Mouse (Mus musculus): ENCODE results near the gene Atp2b4. TPM values are rescaled to one million over a fixed set of nuclear protein-coding genes. Genes with fewer than 3 reads are reported as not detected.

The Atp2b4 gene
- polyA plus RNA-seq, 1 experiment from 2014 or later, result 24.5 TPM

DNA sequence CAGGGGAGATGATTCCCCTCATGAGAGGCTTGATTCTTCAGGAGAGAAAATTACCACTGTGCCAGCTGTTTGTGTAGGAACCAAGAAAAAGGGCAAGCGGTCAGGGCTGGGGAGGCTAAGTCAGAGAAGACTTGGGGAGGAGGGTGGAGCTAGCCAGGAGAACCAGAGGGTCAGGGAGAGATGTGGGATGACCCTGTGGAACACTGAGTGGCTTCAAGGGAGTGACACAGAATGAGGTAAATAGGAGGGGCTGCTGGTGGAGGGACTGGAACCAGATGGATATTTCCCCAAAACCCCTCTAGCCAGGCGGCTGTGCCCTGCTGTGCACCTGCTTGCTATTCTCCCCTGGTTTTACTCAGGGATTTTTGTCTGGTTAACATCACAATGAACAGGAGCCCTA, 24.3 kb upstream of the Atp2b4 start:
- no peaks in the 10 kb centered on the region for H3K9me3 ChIP-seq (replicated peaks)
- H3K4me3 ChIP-seq, result no peak overlapping the region
- H3K27ac ChIP-seq (ENCODE audit: poor library complexity, severe bottlenecking), result peak overlapping the region; percentile 44
- no peaks in the 10 kb centered on the region; the same call in 1 of the 2 replicates for H3K27me3 ChIP-seq (replicated peaks)
- H3K4me2 ChIP-seq, result no peak overlapping the region
- H3K9ac ChIP-seq, result no peak overlapping the region
- H3K36me3 ChIP-seq, result no peaks in the 10 kb centered on the region
- 0 out of 2 replicates have a peak, but pooled peaks have one; percentile 12 for ATAC-seq (ENCODE audit: insufficient number of reproducible peaks, low FRiP score)
- peaks cover 47% of the 10 kb centered on the region for H3K4me1 ChIP-seq (replicated peaks)
- WGBS, result 60% methylated on average over 2 of the region's 2 CpGs

DNA sequence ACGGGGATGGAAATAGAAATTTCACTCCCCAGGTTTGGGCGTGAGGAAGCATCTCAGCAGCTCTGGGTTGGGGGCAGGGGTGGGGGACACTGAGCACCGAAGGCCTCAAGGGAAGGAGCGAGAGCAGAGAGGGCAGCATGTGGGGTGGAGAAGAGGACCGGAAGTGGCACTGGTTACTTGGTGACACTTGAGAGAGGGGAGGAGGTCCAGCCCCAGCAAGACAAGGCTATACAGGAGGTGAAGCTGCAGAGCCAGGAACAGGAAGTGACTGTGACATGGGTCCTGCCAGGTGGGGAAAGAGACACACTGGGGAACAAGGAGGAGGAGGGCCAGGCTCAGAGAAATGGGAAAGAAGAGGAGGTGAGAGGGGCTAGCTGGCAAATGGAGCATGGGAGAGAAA, 20.3 kb upstream of the Atp2b4 start:
- 30% methylated on average over 5 of the region's 5 CpGs for WGBS
- H3K9me3 ChIP-seq (replicated peaks), result no peaks in the 10 kb centered on the region
- no peak overlapping the region for H3K9ac ChIP-seq
- no peak overlapping the region for H3K4me2 ChIP-seq
- H3K27ac ChIP-seq (ENCODE audit: poor library complexity, severe bottlenecking), result no peak overlapping the region
- no peak for ATAC-seq (ENCODE audit: insufficient number of reproducible peaks, low FRiP score)
- H3K36me3 ChIP-seq, result no peaks in the 10 kb centered on the region
- peaks cover 46% of the 10 kb centered on the region for H3K4me1 ChIP-seq (replicated peaks)
- no peak overlapping the region for H3K4me3 ChIP-seq
- 0 out of 2 replicates have a peak, but pooled peaks cover 4% of the 10 kb centered on the region for H3K27me3 ChIP-seq (replicated peaks)

DNA sequence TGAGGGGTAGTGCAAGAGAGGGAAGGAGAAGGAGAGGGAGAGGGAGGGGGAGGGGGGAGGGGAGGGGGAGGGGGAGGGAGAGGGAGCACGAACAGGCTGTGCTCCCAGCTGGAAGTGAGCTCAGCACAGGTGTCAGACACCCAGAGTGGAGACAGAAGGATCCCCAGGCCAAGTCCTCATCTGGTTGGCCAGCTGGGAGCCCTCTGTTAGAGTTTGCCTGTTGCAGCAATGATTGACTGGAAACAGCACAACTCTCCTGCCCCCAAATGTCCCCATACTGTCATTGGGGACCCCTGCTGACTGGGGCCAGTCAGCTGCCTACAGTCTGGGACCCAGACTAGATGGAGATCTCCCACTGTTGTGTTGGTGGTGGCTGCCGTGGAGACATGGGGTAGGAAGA, 19.3 kb upstream of the Atp2b4 start:
- ATAC-seq (ENCODE audit: insufficient number of reproducible peaks, low FRiP score), result no peak
- no peak overlapping the region for H3K27ac ChIP-seq (ENCODE audit: poor library complexity, severe bottlenecking)
- H3K9me3 ChIP-seq (replicated peaks), result no peaks in the 10 kb centered on the region
- H3K4me3 ChIP-seq, result no peak overlapping the region
- peaks cover 45% of the 10 kb centered on the region for H3K4me1 ChIP-seq (replicated peaks)
- WGBS, result 31% methylated on average over 2 of the region's 2 CpGs
- no peaks in the 10 kb centered on the region for H3K36me3 ChIP-seq
- H3K4me2 ChIP-seq, result no peak overlapping the region
- 0 out of 2 replicates have a peak, but pooled peaks cover 4% of the 10 kb centered on the region for H3K27me3 ChIP-seq (replicated peaks)
- H3K9ac ChIP-seq, result no peak overlapping the region

DNA sequence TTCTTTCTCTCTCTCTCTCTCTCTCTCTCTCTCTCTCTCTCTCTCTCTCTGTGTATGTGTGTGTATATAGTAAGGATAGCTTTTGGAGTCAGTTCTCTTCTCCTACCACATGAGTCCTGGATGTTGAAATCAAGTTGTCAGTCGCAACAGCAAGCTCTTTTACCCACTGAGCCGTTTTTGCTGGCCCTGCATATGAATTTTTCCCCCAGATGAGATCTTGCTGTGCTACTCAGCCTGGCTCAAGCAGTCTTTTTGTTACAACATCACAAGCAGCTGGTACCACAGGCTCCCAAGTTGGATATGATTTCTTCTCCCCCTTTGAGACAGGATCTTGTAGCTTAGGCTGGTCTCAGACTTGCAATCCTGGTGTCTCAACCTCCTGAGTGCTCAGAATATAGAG, 17.7 kb upstream of the Atp2b4 start:
- H3K27ac ChIP-seq (ENCODE audit: poor library complexity, severe bottlenecking), result no peak overlapping the region
- WGBS, result 79% methylated on average over 2 of the region's 2 CpGs
- H3K4me1 ChIP-seq (replicated peaks), result peaks cover 37% of the 10 kb centered on the region
- no peak overlapping the region for H3K4me2 ChIP-seq
- no peak overlapping the region for H3K4me3 ChIP-seq
- H3K27me3 ChIP-seq (replicated peaks), result 0 out of 2 replicates have a peak, but pooled peaks cover 4% of the 10 kb centered on the region
- no peak overlapping the region for H3K9ac ChIP-seq
- ATAC-seq (ENCODE audit: insufficient number of reproducible peaks, low FRiP score), result no peak
- no peaks in the 10 kb centered on the region for H3K9me3 ChIP-seq (replicated peaks)
- no peaks in the 10 kb centered on the region for H3K36me3 ChIP-seq

DNA sequence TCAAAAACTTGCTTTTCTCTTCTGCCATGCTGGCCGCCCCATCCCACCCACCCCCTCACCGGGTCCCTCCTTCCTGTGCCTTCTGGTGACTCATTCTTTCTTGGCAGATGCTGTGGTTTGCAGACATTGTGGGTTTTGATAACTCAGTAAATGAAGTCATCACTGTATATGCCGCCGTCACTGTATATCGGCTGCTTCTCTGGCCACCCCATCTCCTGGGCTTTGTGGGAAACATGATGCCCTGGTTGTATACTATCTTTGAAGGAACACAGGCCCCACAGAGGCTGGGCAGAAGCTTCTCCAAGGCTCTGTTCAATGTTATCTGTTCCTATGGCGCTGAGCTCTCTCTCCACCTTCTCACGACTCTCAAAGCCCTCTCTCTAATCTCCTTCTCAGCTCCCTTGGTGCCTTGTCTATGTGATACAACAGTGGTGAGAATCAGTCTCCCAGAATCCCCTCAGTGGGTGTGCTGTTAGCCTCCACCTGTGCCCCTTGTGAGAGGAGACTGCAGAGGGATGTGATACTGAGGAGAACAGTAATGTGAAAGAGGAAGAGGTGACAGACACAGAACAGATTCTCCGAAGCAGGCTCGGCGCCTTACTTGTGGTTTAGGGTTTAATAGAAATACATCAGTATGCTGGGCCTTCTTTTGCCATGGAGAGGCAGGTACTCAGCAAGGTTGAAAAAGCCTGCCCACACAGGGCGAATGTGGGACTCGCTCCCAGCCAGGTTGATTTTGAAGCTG, 15.1 kb upstream of the Atp2b4 start:
- ATAC-seq (ENCODE audit: insufficient number of reproducible peaks, low FRiP score), result peak; percentile 81
- WGBS, result 22% methylated on average over 12 of the region's 12 CpGs
- Histone ChIP-seq H3K9me3 (replicated peaks) (no peaks in the 10 kb centered on the region), H3K9ac (no peak overlapping the region), H3K27me3 (replicated peaks) (0 out of 2 replicates have a peak, but pooled peaks cover 4% of the 10 kb centered on the region), H3K4me2 (no peak overlapping the region), H3K27ac (ENCODE audit: poor library complexity, severe bottlenecking) (peak overlapping the region; percentile 17), H3K4me1 (replicated peaks) (peaks cover 24% of the 10 kb centered on the region), H3K36me3 (no peaks in the 10 kb centered on the region), H3K4me3 (no peak overlapping the region)

DNA sequence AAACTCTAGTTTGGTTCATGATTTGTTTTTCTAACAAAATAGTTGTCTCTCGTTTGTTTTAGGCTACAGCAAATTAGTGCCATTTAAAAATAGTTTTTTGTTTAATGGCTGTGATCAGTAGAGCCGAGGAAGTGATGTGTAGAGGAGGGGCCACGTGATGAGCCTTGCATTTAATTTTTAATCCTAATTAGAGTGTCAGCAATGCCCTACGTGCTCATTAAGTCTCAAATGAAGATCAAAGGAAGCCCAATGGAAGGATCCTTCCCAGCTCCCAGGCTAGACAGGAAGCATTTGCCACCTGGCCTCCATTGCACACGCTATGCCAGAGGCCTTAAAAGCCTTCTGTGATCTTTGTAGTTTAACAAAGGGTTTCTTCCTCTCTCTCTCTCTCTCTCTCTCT, 8.5 kb upstream of the Atp2b4 start:
- Histone ChIP-seq H3K4me3 (no peak overlapping the region), H3K4me2 (no peak overlapping the region), H3K9me3 (replicated peaks) (no peaks in the 10 kb centered on the region), H3K4me1 (replicated peaks) (no peaks in the 10 kb centered on the region), H3K36me3 (no peaks in the 10 kb centered on the region), H3K27me3 (replicated peaks) (peaks cover 3% of the 10 kb centered on the region; the same call in 1 of the 2 replicates), H3K27ac (ENCODE audit: poor library complexity, severe bottlenecking) (no peak overlapping the region), H3K9ac (no peak overlapping the region)
- ATAC-seq (ENCODE audit: insufficient number of reproducible peaks, low FRiP score), result no peak
- WGBS, result 74% methylated on average over 5 of the region's 5 CpGs

DNA sequence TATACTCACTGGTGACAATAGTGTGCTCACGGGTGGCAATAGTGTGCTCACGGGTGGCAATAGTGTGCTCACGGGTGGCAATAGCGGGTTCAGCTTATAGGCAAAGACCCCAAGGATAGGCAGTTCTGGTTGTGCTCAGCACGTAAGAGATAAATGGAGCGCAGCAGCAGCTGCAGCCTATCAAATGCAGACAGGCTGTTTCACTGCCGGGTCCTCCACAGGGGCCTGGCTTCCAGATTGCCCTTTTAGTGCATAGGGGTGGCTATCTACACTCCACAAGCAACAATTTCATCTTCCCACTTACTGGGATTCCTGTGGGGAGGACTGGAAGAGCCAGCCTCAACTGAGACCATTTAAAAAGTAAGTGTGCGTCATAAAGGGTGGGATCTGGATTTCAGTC, 7.2 kb upstream of the Atp2b4 start:
- no peaks in the 10 kb centered on the region for H3K9me3 ChIP-seq (replicated peaks)
- H3K27me3 ChIP-seq (replicated peaks), result peaks cover 3% of the 10 kb centered on the region; the same call in 1 of the 2 replicates
- no peak for ATAC-seq (ENCODE audit: insufficient number of reproducible peaks, low FRiP score)
- peaks cover 11% of the 10 kb centered on the region for H3K4me1 ChIP-seq (replicated peaks)
- no peak overlapping the region for H3K4me2 ChIP-seq
- no peak overlapping the region for H3K9ac ChIP-seq
- H3K4me3 ChIP-seq, result no peak overlapping the region
- 55% methylated on average over 8 of the region's 8 CpGs for WGBS
- no peaks in the 10 kb centered on the region for H3K36me3 ChIP-seq
- H3K27ac ChIP-seq (ENCODE audit: poor library complexity, severe bottlenecking), result no peak overlapping the region

DNA sequence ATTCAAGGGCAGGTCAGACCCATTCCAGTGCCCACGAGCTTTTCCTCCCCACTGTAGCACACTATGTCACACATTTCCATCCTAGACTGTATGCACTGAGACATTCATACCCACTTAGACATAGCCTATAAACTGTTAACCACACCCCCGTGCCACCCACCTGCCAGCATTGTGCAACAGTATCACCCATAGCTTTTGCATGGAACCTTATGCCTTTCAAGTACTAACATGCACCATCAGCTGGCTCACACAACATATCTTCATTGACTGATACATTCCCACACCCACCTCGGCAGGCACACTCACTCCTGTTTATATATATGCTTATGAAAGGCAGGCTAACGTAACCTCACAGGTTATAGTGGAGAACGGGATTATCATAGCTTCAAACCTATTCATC, 902 bp upstream of the Atp2b4 start:
- ATAC-seq (ENCODE audit: insufficient number of reproducible peaks, low FRiP score), result no peak
- Histone ChIP-seq H3K4me2 (no peak overlapping the region), H3K4me1 (replicated peaks) (peaks cover 51% of the 10 kb centered on the region), H3K9ac (no peak overlapping the region), H3K9me3 (replicated peaks) (no peaks in the 10 kb centered on the region), H3K27ac (ENCODE audit: poor library complexity, severe bottlenecking) (0 out of 2 replicates have a peak overlapping the region, but pooled peaks have one; percentile 82), H3K36me3 (no peaks in the 10 kb centered on the region), H3K4me3 (no peak overlapping the region), H3K27me3 (replicated peaks) (peaks cover 3% of the 10 kb centered on the region; the same call in 1 of the 2 replicates)
- 74% methylated on average over 5 of the region's 5 CpGs for WGBS

DNA sequence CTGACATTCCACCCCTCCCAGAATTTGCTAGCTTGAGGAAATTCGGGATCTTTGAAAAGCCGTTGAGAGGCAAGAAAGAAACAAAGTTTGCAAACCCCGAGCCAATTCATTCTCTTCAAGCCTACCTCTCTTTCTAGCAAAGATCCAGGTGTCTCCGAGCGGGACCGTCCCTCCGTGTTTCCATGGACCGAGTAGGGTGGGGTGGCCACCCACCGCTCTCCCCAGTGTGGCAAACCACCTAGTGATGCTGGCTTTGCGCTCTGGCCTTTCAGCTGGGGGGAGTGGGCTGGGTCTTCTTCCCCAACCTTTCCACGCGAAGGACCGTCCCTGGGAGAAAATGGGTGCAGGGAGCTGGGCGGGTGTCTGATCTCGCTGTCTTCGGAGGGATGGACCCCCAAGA, 329 bp downstream of the Atp2b4 start:
- H3K27me3 ChIP-seq (replicated peaks), result peaks cover 3% of the 10 kb centered on the region; the same call in 1 of the 2 replicates
- H3K4me2 ChIP-seq, result peak overlapping the region; percentile 87
- no peaks in the 10 kb centered on the region for H3K9me3 ChIP-seq (replicated peaks)
- H3K27ac ChIP-seq (ENCODE audit: poor library complexity, severe bottlenecking), result peak overlapping the region; percentile 82
- 0 out of 2 replicates have a peak, but pooled peaks cover 3% of the 10 kb centered on the region for H3K36me3 ChIP-seq
- H3K4me3 ChIP-seq, result peak overlapping the region; percentile 86
- H3K4me1 ChIP-seq (replicated peaks), result peaks cover 59% of the 10 kb centered on the region
- WGBS, result 1% methylated on average over 16 of the region's 16 CpGs
- ATAC-seq (ENCODE audit: insufficient number of reproducible peaks, low FRiP score), result peak; percentile 51
- peak overlapping the region; percentile 82 for H3K9ac ChIP-seq

DNA sequence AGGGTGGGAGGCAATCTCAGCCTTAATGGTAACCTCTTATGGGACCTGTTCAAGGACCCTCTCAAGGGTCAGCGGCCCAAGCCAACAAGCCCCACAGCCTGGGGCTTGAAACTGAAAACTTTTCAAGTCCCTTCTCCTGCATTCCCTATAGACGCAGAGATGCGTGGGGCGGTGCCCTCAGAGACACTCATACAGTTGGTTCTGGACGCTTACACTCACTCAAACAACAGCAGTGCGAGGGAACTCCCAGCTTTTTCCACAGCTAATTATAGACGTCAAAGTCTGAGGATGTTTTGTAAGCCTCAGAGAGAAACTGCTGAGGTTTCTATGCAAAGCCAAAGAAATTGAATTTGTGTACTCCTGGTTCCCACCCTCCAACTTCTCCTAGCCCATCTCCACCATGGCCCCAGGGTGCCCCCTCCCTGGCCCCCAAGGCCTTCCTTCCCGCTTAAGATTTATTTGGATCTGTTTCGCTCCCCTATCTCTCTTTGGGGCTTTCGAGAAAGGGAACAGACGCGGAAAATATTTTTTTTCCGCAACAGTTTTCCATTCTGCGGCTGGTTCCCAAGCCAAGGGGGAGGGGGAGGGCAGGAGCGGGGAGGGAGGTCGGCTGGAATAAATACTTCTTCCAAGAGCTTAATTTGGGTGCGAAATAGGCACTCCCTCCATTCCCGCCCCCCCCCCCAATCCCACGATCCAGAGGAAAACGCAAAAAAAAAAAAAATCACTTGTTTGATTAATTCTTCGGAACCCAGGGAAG, 975 bp downstream of the Atp2b4 start:
- 1% methylated on average over 21 of the region's 21 CpGs for WGBS
- H3K4me2 ChIP-seq, result peak overlapping the region; percentile 87
- no peak for ATAC-seq (ENCODE audit: insufficient number of reproducible peaks, low FRiP score)
- H3K4me3 ChIP-seq, result peak overlapping the region; percentile 86
- H3K9me3 ChIP-seq (replicated peaks), result no peaks in the 10 kb centered on the region
- H3K36me3 ChIP-seq, result 0 out of 2 replicates have a peak, but pooled peaks cover 3% of the 10 kb centered on the region
- H3K4me1 ChIP-seq (replicated peaks), result peaks cover 59% of the 10 kb centered on the region
- H3K9ac ChIP-seq, result peak overlapping the region; percentile 82
- H3K27me3 ChIP-seq (replicated peaks), result peaks cover 3% of the 10 kb centered on the region; the same call in 1 of the 2 replicates
- peak overlapping the region; percentile 82 for H3K27ac ChIP-seq (ENCODE audit: poor library complexity, severe bottlenecking)

DNA sequence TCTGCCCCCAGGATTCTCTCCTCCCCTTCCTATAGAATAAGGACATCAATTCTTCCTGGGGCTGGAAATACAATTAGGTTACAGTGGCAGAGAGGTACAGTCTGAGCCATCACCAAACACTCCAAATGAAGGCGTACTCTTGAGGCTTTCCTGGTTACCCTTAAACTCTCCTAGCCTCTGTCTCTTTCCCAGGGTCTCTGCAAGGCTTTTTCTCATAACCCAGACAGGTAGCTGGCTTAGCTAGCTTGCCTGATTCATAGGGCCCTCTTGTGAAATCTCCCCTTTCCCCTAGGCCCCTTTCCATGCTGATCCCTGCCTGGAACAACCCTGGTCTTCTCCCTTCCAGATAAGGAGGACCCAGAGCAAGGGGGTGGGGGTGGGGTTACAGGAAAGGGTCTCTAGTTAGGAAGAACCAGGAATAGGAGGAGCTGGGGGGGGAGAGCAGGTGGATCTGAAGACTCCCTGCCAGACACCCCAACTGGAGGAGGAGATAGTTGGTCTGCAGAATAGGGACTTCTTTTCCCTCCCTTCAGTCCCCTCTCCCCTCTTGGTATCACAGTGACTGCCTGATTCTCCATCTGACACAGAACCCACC, 1.9 kb downstream of the Atp2b4 start:
- Histone ChIP-seq H3K9ac (peak overlapping the region; percentile 82), H3K4me1 (replicated peaks) (peaks cover 58% of the 10 kb centered on the region), H3K9me3 (replicated peaks) (no peaks in the 10 kb centered on the region), H3K4me3 (peak overlapping the region; percentile 86), H3K36me3 (peaks cover 7% of the 10 kb centered on the region; the same call in 1 of the 2 replicates), H3K27ac (ENCODE audit: poor library complexity, severe bottlenecking) (peak overlapping the region; percentile 82), H3K27me3 (replicated peaks) (no peaks in the 10 kb centered on the region), H3K4me2 (peak overlapping the region; percentile 87)
- WGBS, result 57% methylated on average over 1 of the region's 1 CpGs
- no peak for ATAC-seq (ENCODE audit: insufficient number of reproducible peaks, low FRiP score)

Measured in heart, embryonic 12.5 days (tissue).